Mouse (Mus musculus): ENCODE data around the gene Ttc16.

- TF ChIP-seq CTCF (IDR thresholded peaks at IDR 0.05; ENCODE audit: borderline replicate concordance, insufficient read depth, low read depth, low read length) (no peak), POLR2A (IDR thresholded peaks at IDR 0.05; ENCODE audit: borderline replicate concordance, insufficient read depth, low read length) (no peak)
Measured at GRCm38 (mm10) chr2:32730854-32731253, 44.6 kb downstream of the Ttc16 start.

All from cerebellum, adult 2 months (tissue).